8 mouse cellular contexts compared by ENCODE assay signal in genomic region chr7:35659173-35659572, GRCm38 (mm10). TPM values are rescaled to one million over a fixed set of nuclear protein-coding genes. Genes with fewer than 3 reads are reported as not detected.
A peak's percentile ranks its signal among the peaks of the same experiment; 100 is the strongest.
DNase-seq lines count a peak whose midpoint lies in the region; TF ChIP-seq lines count a peak whose summit lies in the region.

No protein-coding gene starts in this region.

- TF ChIP-seq CTCF in left cerebral cortex, adult 2 months (IDR thresholded peaks at IDR 0.05) = peak; percentile 73

- H3K27ac ChIP-seq in left cerebral cortex, adult 2 months = no peak overlapping the region

- no peak overlapping the region for H3K4me3 ChIP-seq in left cerebral cortex, adult 2 months

- intact Hi-C loops in left cerebral cortex, adult 2 months (cut with DNase I) = no loop called here

- DNase-seq in adrenal gland, adult (ENCODE audit: inconsistent age in 2 of 2, low spot score in 1 of 2) = peak; percentile 19 to 66
- DNase-seq in adrenal gland, adult 8-10 months = no peak
- no peak for DNase-seq in left cerebral cortex, adult 2 months (ENCODE audit: extremely low spot score in 1 of 2, low spot score in 2 of 2)
- DNase-seq in left cerebral cortex, adult 18-20 months (ENCODE audit: low spot score in 2 of 2) = no peak
- peak; percentile 36 for DNase-seq in adrenal gland, postnatal 25 days
- DNase-seq in lung, postnatal 10 days = peak; percentile 34
- peak; percentile 34 to 59 for DNase-seq in thymus, postnatal 36 days
- no peak for DNase-seq in frontal cortex, postnatal 10 days (ENCODE audit: low spot score in 2 of 2)

RNA-seq across cellular contexts. Expression of gene Pdcd5, which starts 11.9 kb away (rescaled TPM):
- 10 to 100 TPM; 50.4 to 60.7 (median 53.5) TPM for total RNA-seq in adrenal gland, adult 8-10 months (2022)
- total RNA-seq in left cerebral cortex, adult 2 months (2021) = 10 to 100 TPM; 68.1 to 69.2 TPM
- total RNA-seq in left cerebral cortex, adult 18-20 months (2021) = 10 to 100 TPM; 65.5 to 67.8 TPM
- 78.6 and 94.0 TPM in 2 replicates for total RNA-seq in adrenal gland, postnatal 25 days (2021)

Comparison
In these comparisons a context has a peak if more than half of its experiments do, and no peak if none do; other contexts are left out.
1. DNase-seq: peak in adrenal gland, adult (2 of 2), adrenal gland, postnatal 25 days (single experiment), lung, postnatal 10 days (single experiment) and thymus, postnatal 36 days (2 of 2); none in adrenal gland, adult 8-10 months (single experiment), left cerebral cortex, adult 2 months (0 of 2), left cerebral cortex, adult 18-20 months (0 of 2) and frontal cortex, postnatal 10 days (0 of 2).